Mouse (Mus musculus) CD4-positive, CD25-positive, alpha-beta regulatory T cell, adult 2 months (primary cell): ENCODE results near the gene Zfp422.
"Not testable (repeated sequence)": the region's sequence is repeated elsewhere in the genome, so short reads cannot be mapped to it uniquely, and the experiment has no call there.

ENCODE experiments used
- DNase-seq: peaks from one replicate; pipeline ENCODE4 v3.0.0-alpha.2; 2012; ENCODE audit warnings: low read depth, low spot score

The Zfp422 gene

GRCm38 (mm10) chr6:116650406-116650805 is 21.6 kb upstream of the Zfp422 start, which contains the start of gene Depp1:
Gene Depp1, plus strand, starts transcription at chr6:116650609.
- no peak for DNase-seq

GRCm38 (mm10) chr6:116649811-116650210 is 21.0 kb upstream of the Zfp422 start:
- no peak for DNase-seq

- DNase-seq, result no peak
Measured at GRCm38 (mm10) chr6:116647763-116648162, 19.0 kb upstream of the Zfp422 start.

GRCm38 (mm10) chr6:116644335-116644734 is 15.5 kb upstream of the Zfp422 start:
- no peak for DNase-seq

GRCm38 (mm10) chr6:116643881-116644280 is 15.1 kb upstream of the Zfp422 start:
- no peak for DNase-seq

- no peak for DNase-seq
Measured at GRCm38 (mm10) chr6:116642942-116643341, 14.1 kb upstream of the Zfp422 start.

- DNase-seq, result no peak
Measured at GRCm38 (mm10) chr6:116639663-116640062, 10.9 kb upstream of the Zfp422 start.

- no peak for DNase-seq
Measured at GRCm38 (mm10) chr6:116638871-116639270, 10.1 kb upstream of the Zfp422 start.

- DNase-seq, result no peak
Measured at GRCm38 (mm10) chr6:116637496-116637895, 8.7 kb upstream of the Zfp422 start.

- DNase-seq, result no peak
Measured at GRCm38 (mm10) chr6:116636581-116637235, 7.9 kb upstream of the Zfp422 start.

- DNase-seq, result no peak
Measured at GRCm38 (mm10) chr6:116635251-116636180, 6.7 kb upstream of the Zfp422 start.

- no peak for DNase-seq
Measured at GRCm38 (mm10) chr6:116633741-116634695, 5.2 kb upstream of the Zfp422 start.

GRCm38 (mm10) chr6:116632129-116632528 is 3.3 kb upstream of the Zfp422 start:
- DNase-seq, result peak; percentile 82

- DNase-seq, result no peak
Measured at GRCm38 (mm10) chr6:116629766-116630165, 967 bp upstream of the Zfp422 start.

GRCm38 (mm10) chr6:116628095-116628494 is 704 bp downstream of the Zfp422 start:
- no peak for DNase-seq

GRCm38 (mm10) chr6:116626417-116626816 is 2.4 kb downstream of the Zfp422 start:
- not testable (repeated sequence) for DNase-seq

- DNase-seq, result no peak
Measured at GRCm38 (mm10) chr6:116621318-116622023, 7.3 kb downstream of the Zfp422 start.

- no peak for DNase-seq
Measured at GRCm38 (mm10) chr6:116618073-116618472, 10.7 kb downstream of the Zfp422 start.

- DNase-seq, result no peak
Measured at GRCm38 (mm10) chr6:116615719-116616118, 13.1 kb downstream of the Zfp422 start.

GRCm38 (mm10) chr6:116607230-116607629 is 21.6 kb downstream of the Zfp422 start:
- no peak for DNase-seq

GRCm38 (mm10) chr6:116600969-116601368 is 27.8 kb downstream of the Zfp422 start:
- not testable (repeated sequence) for DNase-seq
